In genomic region chr7:49974841-49975440, GRCm38 (mm10) we compare ENCODE assay signal across 10 mouse cellular contexts. TPM values are rescaled to one million over a fixed set of nuclear protein-coding genes. Genes with fewer than 3 reads are reported as not detected.
DNase-seq lines count a peak whose midpoint lies in the region; ATAC-seq and TF ChIP-seq lines count a peak whose summit lies in the region.
"Had no signal": no experiment of that assay in that cellular context is flagged by ENCODE, and none has a peak within 500 bp of the region (broad histone marks: within the 10 kb centered on the region; RNA-seq: fewer than 3 reads in every experiment).

TSS of gene Nell1 (plus strand) at chr7:49974864.

- ATAC-seq in heart, embryonic 12.5 days (ENCODE audit: insufficient number of reproducible peaks, low FRiP score), result no peak; the same call in 1 of the 2 replicates
- ATAC-seq in forebrain, embryonic 14.5 days, result peak; percentile 68
- peak; percentile 77 for ATAC-seq in neural tube, embryonic 14.5 days (ENCODE audit: low read depth)

- no peak for DNase-seq in heart, adult 2 months
- DNase-seq in Muller cell, postnatal 12 days (ENCODE audit: inconsistent ontology term), result peak; percentile 41
- peak; percentile 45 for DNase-seq in forebrain, embryonic 14.5 days (ENCODE audit: low spot score)
- peak; percentile 42 to 49 for DNase-seq in left cerebral cortex, postnatal 25 days (ENCODE audit: low spot score in 2 of 2)
- no peak for DNase-seq in c-Kit-positive CD71-positive TER-119-positive erythroid progenitor cells, embryonic 14.5 days (ENCODE audit: low spot score)
- no peak for DNase-seq in urinary bladder, postnatal 14 days (ENCODE audit: low spot score)

- TF ChIP-seq CTCF in heart, adult 2 months (IDR thresholded peaks at IDR 0.05), result no peak

- peak within 1 kb of the TSS; percentile 58 for H3K4me3 ChIP-seq in heart, embryonic 12.5 days
- H3K4me3 ChIP-seq in heart, adult 2 months, result no peak within 1 kb of the TSS
- peak within 1 kb of the TSS; percentile 47 for H3K4me3 ChIP-seq in forebrain, embryonic 14.5 days (ENCODE audit: low read depth, low read length)
- peak within 1 kb of the TSS; percentile 48 for H3K4me3 ChIP-seq in neural tube, embryonic 14.5 days (ENCODE audit: low read depth, low read length)

- H3K9me3 ChIP-seq in heart, embryonic 12.5 days (replicated peaks), result no peaks in the 10 kb centered on the region
- no peaks in the 10 kb centered on the region for H3K9me3 ChIP-seq in forebrain, embryonic 14.5 days (replicated peaks; ENCODE audit: control insufficient read depth, low read length)
- H3K9me3 ChIP-seq in neural tube, embryonic 14.5 days (ENCODE audit: control insufficient read depth, low read length), result no peaks in the 10 kb centered on the region

- TF ChIP-seq EP300 in heart, adult 2 months (IDR thresholded peaks at IDR 0.05; ENCODE audit: insufficient read depth, low read depth, low read length), result no peak

- peak within 1 kb of the TSS; percentile 95 for H3K4me2 ChIP-seq in heart, embryonic 12.5 days
- H3K4me2 ChIP-seq in forebrain, embryonic 14.5 days (ENCODE audit: low read length), result peak within 1 kb of the TSS; percentile 97
- peak within 1 kb of the TSS; percentile 96 for H3K4me2 ChIP-seq in neural tube, embryonic 14.5 days (ENCODE audit: low read depth, low read length)

- intact Hi-C loops in heart, adult 2 months (cut with DNase I), result no loop called here
- intact Hi-C loops in left cerebral cortex, postnatal 25 days (cut with DNase I), result loop anchor here (5.0 to 10.0 kb wide), 2 partner anchors 120 to 247 kb away; no protein-coding TSS in a partner anchor

- H3K79me2 ChIP-seq in heart, adult 2 months (replicated peaks; ENCODE audit: control insufficient read depth, insufficient read depth, low read length), result no peaks in the 10 kb centered on the region

- peak within 1 kb of the TSS; percentile 42 for H3K9ac ChIP-seq in heart, embryonic 12.5 days
- H3K9ac ChIP-seq in heart, adult 2 months (ENCODE audit: low read depth, low read length), result no peak within 1 kb of the TSS
- peak within 1 kb of the TSS; percentile 57 for H3K9ac ChIP-seq in forebrain, embryonic 14.5 days (ENCODE audit: low read length)
- H3K9ac ChIP-seq in neural tube, embryonic 14.5 days (replicated peaks; ENCODE audit: low read depth, low read length), result peak within 1 kb of the TSS; percentile 59

- no peak within 1 kb of the TSS for H3K27ac ChIP-seq in heart, embryonic 12.5 days (ENCODE audit: poor library complexity, severe bottlenecking)
- no peak within 1 kb of the TSS for H3K27ac ChIP-seq in heart, adult 2 months
- no peak within 1 kb of the TSS for H3K27ac ChIP-seq in forebrain, embryonic 14.5 days (ENCODE audit: low read depth, low read length)
- H3K27ac ChIP-seq in neural tube, embryonic 14.5 days (ENCODE audit: low read depth, low read length), result peak within 1 kb of the TSS; percentile 10; the same call in 1 of the 2 replicates

- no peak for TF ChIP-seq POLR2A in heart, adult 2 months (IDR thresholded peaks at IDR 0.05; ENCODE audit: insufficient read depth, low read depth, low read length)

- peaks cover 15% of the 10 kb centered on the region for H3K4me1 ChIP-seq in heart, embryonic 12.5 days (replicated peaks)
- no peaks in the 10 kb centered on the region for H3K4me1 ChIP-seq in heart, adult 2 months (ENCODE audit: control insufficient read depth, insufficient read depth, low read length)
- H3K4me1 ChIP-seq in forebrain, embryonic 14.5 days (ENCODE audit: control insufficient read depth, insufficient read depth, low read length), result peaks cover 5% of the 10 kb centered on the region; the same call in 1 of the 2 replicates
- H3K4me1 ChIP-seq in neural tube, embryonic 14.5 days (ENCODE audit: control insufficient read depth, insufficient read depth, low read length), result peaks cover 10% of the 10 kb centered on the region; the same call in 1 of the 2 replicates

- H3K36me3 ChIP-seq in heart, embryonic 12.5 days, result no peaks in the 10 kb centered on the region
- no peaks in the 10 kb centered on the region for H3K36me3 ChIP-seq in heart, adult 2 months (ENCODE audit: control insufficient read depth, insufficient read depth, low read length)
- no peaks in the 10 kb centered on the region for H3K36me3 ChIP-seq in forebrain, embryonic 14.5 days (ENCODE audit: control insufficient read depth, insufficient read depth, low read length)
- H3K36me3 ChIP-seq in neural tube, embryonic 14.5 days (ENCODE audit: control insufficient read depth, insufficient read depth, low read length), result no peaks in the 10 kb centered on the region
- H3K36me3 ChIP-seq: G1E had no signal

- under 1% methylated on average over 51 of the region's 52 CpGs for WGBS in heart, embryonic 12.5 days
- WGBS in heart, adult 2 months, result under 1% methylated on average over 51 of the region's 52 CpGs
- 0% methylated on average over 27 of the region's 52 CpGs for WGBS in forebrain, embryonic 14.5 days
- WGBS in neural tube, embryonic 14.5 days, result 0% methylated on average over 49 of the region's 52 CpGs

- H3K27me3 ChIP-seq in heart, embryonic 12.5 days (replicated peaks), result peaks cover 88% of the 10 kb centered on the region
- H3K27me3 ChIP-seq in heart, adult 2 months (ENCODE audit: control insufficient read depth, insufficient read depth, low read length), result peaks cover 18% of the 10 kb centered on the region
- H3K27me3 ChIP-seq in forebrain, embryonic 14.5 days (replicated peaks; ENCODE audit: control insufficient read depth, insufficient read depth, low read length), result peaks cover 53% of the 10 kb centered on the region
- peaks cover 23% of the 10 kb centered on the region for H3K27me3 ChIP-seq in neural tube, embryonic 14.5 days (ENCODE audit: control insufficient read depth, insufficient read depth, low read length)

RNA-seq across cellular contexts. Expression of gene Nell1, which starts in this region (rescaled TPM):
- polyA plus RNA-seq in heart, embryonic 12.5 days (2016; fragmentation: Nextera tagmentation; extraction: Ambion mirVana), result 0.50 and 0.59 TPM in 2 replicates
- total RNA-seq in heart, adult 2 months (2021), result not detected
- polyA plus RNA-seq in heart, adult 2 months (2012; rRNA removed), result not detected in 2 replicates
- 9.7 and 10.7 TPM in 2 replicates for polyA plus RNA-seq in forebrain, embryonic 14.5 days (2014; fragmentation: Nextera tagmentation; extraction: Ambion mirVana)
- total RNA-seq in left cerebral cortex, postnatal 25 days (2021), result 10 to 100 TPM; 62.9 to 63.6 TPM
- 40.5 and 51.3 TPM in 2 replicates for polyA plus RNA-seq in neural tube, embryonic 14.5 days (2014; fragmentation: Nextera tagmentation; extraction: Ambion mirVana)
- total RNA-seq: hematopoietic stem cell, adult 5-6 weeks had no signal
- polyA plus RNA-seq: G1E had no signal

Comparison
In these comparisons a context has a peak if more than half of its experiments do, and no peak if none do; other contexts are left out.
1. RNA of gene Nell1 (total RNA-seq): 62.9 to 63.6 TPM in left cerebral cortex, postnatal 25 days; not detected in heart, adult 2 months; every median in the first group is over 10 times any median in the second.
2. DNase-seq: peak in Muller cell, postnatal 12 days (single experiment), forebrain, embryonic 14.5 days (single experiment) and left cerebral cortex, postnatal 25 days (2 of 2); none in heart, adult 2 months (0 of 2), c-Kit-positive CD71-positive TER-119-positive erythroid progenitor cells, embryonic 14.5 days (single experiment) and urinary bladder, postnatal 14 days (single experiment).
3. Peak in every context shown above with its lines, with median percentiles within 50 percentile points of each other: H3K4me2 ChIP-seq.